15 mouse cellular contexts compared by ENCODE assay signal in genomic region chr4:33224003-33224675, GRCm38 (mm10). TPM values are rescaled to one million over a fixed set of nuclear protein-coding genes. Genes with fewer than 3 reads are reported as not detected.
"Had no signal": no experiment of that assay in that cellular context is flagged by ENCODE, and none has a peak within 500 bp of the region (broad histone marks: within the 10 kb centered on the region; RNA-seq: fewer than 3 reads in every experiment).

No protein-coding gene starts in this region.

- H3K4me3 ChIP-seq: kidney, embryonic 15.5 days; liver, embryonic 12.5 days; lung, embryonic 15.5 days; midbrain, embryonic 13.5 days had no signal

- H3K9ac ChIP-seq: kidney, embryonic 15.5 days; liver, embryonic 12.5 days; lung, embryonic 15.5 days; midbrain, embryonic 13.5 days had no signal

- H3K4me2 ChIP-seq: kidney, embryonic 15.5 days; liver, embryonic 12.5 days; lung, embryonic 15.5 days; midbrain, embryonic 13.5 days had no signal

- H3K27ac ChIP-seq: hindbrain, postnatal 0 days; kidney, embryonic 15.5 days; liver, embryonic 12.5 days; lung, embryonic 15.5 days; macrophage; midbrain, embryonic 13.5 days had no signal

- H3K27me3 ChIP-seq: kidney, embryonic 15.5 days; liver, embryonic 12.5 days; lung, embryonic 15.5 days; midbrain, embryonic 13.5 days had no signal

- H3K9me3 ChIP-seq: kidney, embryonic 15.5 days; liver, embryonic 12.5 days; lung, embryonic 15.5 days; midbrain, embryonic 13.5 days had no signal

- DNase-seq: kidney, adult 2 months; kidney, postnatal 14 days; left cerebral cortex, postnatal 4 days; lung, postnatal 14 days; right cerebral cortex, adult 18-20 months; right cerebral cortex, postnatal 25 days; thymus, adult 18-20 months; thymus, postnatal 14 days had no signal

- ATAC-seq: hindbrain, postnatal 0 days; liver, embryonic 12.5 days; midbrain, embryonic 13.5 days had no signal

- H3K4me1 ChIP-seq: kidney, embryonic 15.5 days; liver, embryonic 12.5 days; lung, embryonic 15.5 days had no signal

- H3K36me3 ChIP-seq: kidney, embryonic 15.5 days; liver, embryonic 12.5 days; lung, embryonic 15.5 days; midbrain, embryonic 13.5 days had no signal

RNA-seq across cellular contexts. Expression of gene Srsf12, which starts 15.3 kb away (rescaled TPM):
- polyA plus RNA-seq: large intestine, adult 2 months; macrophage had no signal

RNA-seq across cellular contexts. Expression of gene Pm20d2, which starts 34.6 kb away (rescaled TPM):
- polyA plus RNA-seq: macrophage had no signal
